Mouse (Mus musculus) gonadal fat pad, adult 2 months (tissue): ENCODE measurements at regions not wholly inside any gene's neighbourhood (a gene's known extent, or its start where the extent isn't known, plus 50 kb on each side); places are given as distances from the start of the nearest gene placed in this dataset.

Experiments
- DNase-seq: peaks from one replicate; pipeline ENCODE4 v3.0.0-alpha.2; 2012; ENCODE audit warnings: low read depth

- DNase-seq, result no peak
These were observed 146.4 kb downstream of the Fndc1 start for GRCm38 (mm10) chr17:7680658-7681057.

DNA sequence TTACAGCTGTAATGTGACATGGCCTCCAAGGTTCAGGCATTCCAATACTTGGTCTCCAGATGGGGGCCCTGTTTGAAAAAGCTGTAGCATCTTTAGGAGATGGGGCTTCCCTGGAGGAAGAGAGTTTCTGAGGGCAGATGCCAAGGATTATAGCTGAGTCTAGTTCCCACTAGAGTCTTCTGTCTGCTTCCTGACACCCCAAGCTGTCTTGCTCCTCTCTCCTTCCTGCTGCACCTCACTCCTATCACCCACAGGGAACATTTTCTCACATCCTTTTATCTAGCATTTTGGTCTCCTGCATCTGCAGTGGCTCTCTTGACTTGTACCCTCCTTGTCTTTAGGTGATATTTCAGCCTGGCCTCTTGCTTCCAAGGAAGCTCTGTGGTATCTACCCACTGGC lies 147.3 kb downstream of the Fndc1 start:
- DNase-seq, result no peak

GRCm38 (mm10) chr17:7678898-7679297 lies 148.2 kb downstream of the Fndc1 start:
- no peak for DNase-seq

- DNase-seq, result peak; percentile 76
These were observed 149.3 kb downstream of the Fndc1 start for GRCm38 (mm10) chr17:7677796-7678195.

DNA sequence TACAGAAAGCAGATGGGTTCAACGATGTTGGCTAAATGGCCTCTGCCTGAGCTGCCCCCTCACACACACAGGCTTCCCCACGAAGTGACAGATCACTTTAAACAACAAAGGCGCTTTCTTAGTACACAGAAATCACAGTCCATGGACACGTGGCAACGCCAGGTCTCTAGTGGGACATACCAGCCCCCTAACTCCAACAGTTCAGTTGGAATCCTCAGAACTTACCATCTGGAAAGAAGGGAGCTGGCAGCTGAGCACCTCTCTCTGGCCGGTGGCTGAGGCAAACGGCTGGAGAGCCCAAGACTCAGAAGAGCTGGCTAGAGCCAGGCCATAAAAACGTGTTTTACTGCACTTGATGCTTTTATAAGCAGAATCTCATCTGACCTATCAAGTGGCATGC lies 149.8 kb downstream of the Fndc1 start:
- no peak for DNase-seq

DNA sequence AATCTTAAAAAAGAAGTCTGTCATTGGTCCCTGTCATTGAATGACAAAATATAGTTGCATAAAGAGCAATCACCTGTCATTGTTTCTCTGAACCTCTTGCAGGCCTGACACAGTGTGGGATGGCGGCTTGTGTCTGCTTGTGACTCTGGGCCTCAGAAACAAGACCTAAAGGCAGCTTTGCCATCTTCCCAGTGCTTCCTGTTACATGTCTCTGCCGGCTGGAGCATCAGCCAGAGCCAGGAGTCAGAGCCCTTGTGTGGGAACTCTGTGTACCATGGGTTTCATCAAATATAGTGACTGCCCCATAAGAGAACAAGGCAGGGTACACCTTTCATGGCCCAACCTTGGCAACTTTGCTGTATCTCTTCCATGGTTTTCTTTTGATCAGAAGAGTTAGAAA lies 150.3 kb downstream of the Fndc1 start:
- DNase-seq, result no peak

GRCm38 (mm10) chr17:7674511-7674910 lies 152.6 kb downstream of the Fndc1 start:
- no peak for DNase-seq

GRCm38 (mm10) chr17:7667826-7668225 lies 159.3 kb downstream of the Fndc1 start:
- DNase-seq, result no peak

DNA sequence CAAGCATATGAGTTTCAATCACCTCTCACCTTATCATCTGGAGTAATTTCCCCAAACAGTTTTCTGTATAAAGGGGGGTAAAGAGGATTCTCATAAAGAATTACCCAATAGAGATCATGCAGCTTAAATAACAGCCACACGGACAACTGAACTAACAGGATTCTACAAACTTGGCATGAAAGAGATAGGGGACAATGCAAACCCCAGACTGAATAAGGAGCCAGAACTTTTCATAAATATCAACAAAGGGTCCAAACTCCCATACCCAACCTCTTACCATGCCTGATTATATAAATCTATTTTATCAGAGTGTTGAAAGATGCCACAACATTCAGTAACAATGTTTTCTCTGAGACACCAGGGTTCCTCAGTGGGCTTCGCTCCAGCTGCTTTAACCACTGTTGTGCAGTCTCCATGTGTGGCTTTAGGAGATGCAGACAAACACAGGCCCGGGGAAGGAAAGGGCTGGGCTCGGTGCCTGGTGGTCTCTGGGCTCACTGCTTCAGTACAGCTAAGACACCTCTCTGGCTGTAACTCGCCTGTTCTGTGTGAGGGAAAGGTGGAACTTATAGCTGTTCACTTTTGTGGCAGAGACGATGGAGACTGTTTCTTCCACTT lies 160.2 kb downstream of the Fndc1 start:
- DNase-seq, result no peak

GRCm38 (mm10) chr17:7666207-7666606 lies 160.9 kb downstream of the Fndc1 start:
- DNase-seq, result no peak

DNA sequence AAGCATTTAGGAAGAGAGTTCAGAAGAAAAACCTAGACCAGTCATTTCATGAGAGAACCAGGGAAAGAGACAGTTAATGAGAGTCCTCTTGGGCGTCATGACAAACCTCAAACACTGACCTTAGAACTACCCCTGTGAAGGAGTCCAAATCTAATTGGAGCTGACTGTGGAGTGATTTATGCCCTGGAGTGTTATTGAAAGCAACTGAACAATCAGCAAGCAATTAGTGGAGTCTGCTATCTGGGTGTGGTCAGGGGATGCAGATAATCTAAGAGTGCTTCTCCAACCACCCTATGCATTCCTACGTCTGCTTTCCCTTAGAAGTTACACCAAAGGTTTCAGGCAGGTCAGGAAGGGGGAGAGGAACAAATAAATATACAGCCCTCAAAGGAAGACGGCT lies 161.4 kb downstream of the Fndc1 start:
- no peak for DNase-seq

DNA sequence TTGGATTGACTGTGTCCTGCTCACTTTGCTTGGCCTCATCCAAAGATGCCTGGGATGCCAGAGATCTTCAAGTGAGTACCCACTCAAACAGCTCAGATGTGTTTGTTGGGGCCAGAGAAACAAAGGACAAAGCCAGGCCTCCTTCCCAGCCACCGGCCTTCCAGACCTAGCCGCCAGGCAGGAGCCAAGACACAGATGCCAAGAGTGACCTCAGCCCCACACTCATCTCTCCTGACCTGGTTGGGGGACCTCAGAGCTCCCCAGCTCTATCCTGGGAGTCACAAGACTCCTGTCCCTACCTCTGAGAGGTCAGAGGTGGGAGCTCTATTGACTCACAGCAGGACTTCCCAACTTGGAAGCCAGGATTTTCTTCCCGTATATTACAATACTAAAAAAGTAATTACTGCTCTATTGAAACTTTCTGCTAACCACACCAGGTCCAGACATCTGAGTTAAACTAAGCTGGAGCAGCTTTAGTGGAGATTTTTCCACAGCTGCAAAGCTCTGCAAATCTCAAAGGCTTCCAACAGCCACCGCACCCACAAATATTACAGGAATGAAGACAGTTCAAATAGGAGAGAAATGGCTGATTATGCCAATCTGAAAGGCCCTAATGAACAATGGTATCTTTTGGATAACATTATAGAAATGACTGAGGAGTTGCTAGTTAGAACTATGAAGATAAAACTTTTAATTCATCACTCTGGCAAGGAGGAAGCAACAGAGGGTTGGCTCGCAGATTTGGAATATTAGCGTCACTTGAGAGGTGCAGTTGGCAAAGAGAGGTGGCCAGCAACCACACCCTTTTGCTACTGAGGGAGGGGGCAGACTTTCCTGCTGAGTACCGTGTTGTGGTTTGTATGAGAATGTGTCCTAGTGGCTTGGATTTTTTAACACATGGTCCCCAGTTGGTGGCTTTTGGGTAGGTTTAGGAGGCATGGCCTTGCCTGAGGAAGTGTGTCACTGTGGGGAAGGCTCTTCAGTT lies 162.9 kb downstream of the Fndc1 start:
- no peak for DNase-seq

- no peak for DNase-seq
These were observed 170.6 kb downstream of the Fndc1 start for GRCm38 (mm10) chr17:7656503-7656902.

DNA sequence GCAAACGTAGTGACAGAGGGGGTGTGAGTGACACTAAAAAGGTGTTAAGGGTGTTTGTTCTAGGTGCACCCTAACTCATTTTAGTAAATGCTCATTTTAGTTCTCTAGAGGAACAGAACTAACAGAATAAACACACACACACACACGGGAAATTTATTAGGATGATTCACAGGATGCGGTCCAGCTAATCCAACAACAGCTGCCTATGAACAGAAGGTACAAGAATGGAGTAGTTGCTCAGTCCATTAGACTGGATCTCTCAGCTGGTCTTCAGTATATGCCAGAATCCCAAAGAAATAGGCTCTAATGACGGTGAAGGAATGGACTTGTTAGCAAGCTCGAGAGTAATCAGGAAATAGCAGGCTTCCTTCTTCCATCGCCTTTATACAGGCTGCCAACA lies 171.1 kb downstream of the Fndc1 start:
- DNase-seq, result no peak

GRCm38 (mm10) chr17:7654064-7654564 lies 173.0 kb downstream of the Fndc1 start:
- no peak for DNase-seq

- DNase-seq, result no peak
These were observed 175.1 kb downstream of the Fndc1 start for GRCm38 (mm10) chr17:7652037-7652436.

- DNase-seq, result no peak
These were observed 176.7 kb downstream of the Fndc1 start for GRCm38 (mm10) chr17:7650417-7650816.

GRCm38 (mm10) chr17:7644857-7645481 lies 182.1 kb downstream of the Fndc1 start:
- peak; percentile 94 for DNase-seq

DNA sequence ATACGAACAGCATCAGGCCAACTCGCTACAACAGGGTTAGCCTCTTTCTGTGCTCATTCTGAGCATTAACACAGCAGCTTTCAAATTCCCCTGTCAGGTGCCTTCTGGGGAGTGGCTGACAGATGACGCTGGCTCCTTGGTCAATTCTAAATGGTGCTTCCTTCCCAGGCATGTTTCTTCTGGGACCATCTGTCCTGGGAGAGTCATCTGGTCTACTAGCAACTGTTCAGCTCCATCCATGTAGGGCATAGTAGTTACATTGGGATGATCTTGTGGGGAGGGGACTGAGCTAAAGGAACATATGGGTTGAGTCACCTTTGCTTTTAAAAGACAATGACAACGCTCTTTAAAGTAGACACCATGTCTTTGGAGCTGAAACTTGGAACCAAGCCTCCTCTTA lies 183.5 kb downstream of the Fndc1 start:
- no peak for DNase-seq

- DNase-seq, result no peak
These were observed 184.6 kb downstream of the Fndc1 start for GRCm38 (mm10) chr17:7642442-7642887.

- DNase-seq, result no peak
These were observed 192.8 kb downstream of the Fndc1 start for GRCm38 (mm10) chr17:7634291-7634664.
